Mouse (Mus musculus) frontal cortex, postnatal 36 days (tissue): ENCODE measurements around the gene Emd.
"Not testable (repeated sequence)": the region's sequence is repeated elsewhere in the genome, so short reads cannot be mapped to it uniquely, and the experiment has no call there.

Source experiments
- DNase-seq, 2 experiments: peaks; one replicate each; pipeline ENCODE4 v3.0.0; 2022; ENCODE audit warnings: low spot score in 2 of 2

The Emd gene

DNA sequence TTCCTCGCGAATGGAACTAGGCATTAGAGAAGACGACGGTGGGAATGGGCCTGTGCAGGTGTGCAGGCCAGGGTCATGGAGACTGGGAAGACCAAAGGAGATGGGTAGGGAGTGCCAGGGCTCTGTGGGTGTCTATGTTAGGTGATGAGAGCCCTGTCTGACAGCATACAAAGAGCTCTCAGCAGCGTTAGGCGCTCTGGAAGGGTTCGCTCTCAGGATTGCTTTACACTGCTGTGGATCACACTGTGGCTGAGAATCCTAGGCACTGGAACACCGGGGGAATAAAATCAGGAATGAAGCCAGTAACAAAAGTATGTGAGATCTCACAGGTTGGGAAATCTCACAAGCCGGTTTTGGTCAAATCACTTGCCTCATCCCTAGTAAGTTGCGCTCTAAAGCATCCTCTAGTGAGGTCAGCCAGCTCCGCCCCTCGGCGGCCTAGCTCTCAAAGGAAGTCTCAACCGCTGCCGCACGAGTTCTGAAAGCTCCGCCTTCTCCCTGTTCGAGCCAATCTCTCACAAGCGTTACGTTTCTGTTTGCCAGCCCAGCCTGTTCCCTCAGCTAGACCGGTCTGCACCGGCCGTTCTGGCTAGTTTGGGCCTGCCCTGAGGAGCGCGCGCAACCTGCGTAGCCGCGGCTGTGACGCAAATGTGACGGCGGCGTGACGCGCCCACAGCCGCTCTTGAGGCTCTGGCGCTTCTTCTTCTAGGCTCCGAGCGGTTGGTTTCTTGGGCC is at the start of gene Emd:
Emd (plus strand) TSS at position 535 of the 735 bp plus-strand sequence.
- DNase-seq: peak; percentile 86 to 91

- DNase-seq: no peak
Observed at GRCm38 (mm10) chrX:74218496-74218895, 36.0 kb upstream of the Emd start.

GRCm38 (mm10) chrX:74219449-74219848 is 35.0 kb upstream of the Emd start:
- DNase-seq: no peak

DNA sequence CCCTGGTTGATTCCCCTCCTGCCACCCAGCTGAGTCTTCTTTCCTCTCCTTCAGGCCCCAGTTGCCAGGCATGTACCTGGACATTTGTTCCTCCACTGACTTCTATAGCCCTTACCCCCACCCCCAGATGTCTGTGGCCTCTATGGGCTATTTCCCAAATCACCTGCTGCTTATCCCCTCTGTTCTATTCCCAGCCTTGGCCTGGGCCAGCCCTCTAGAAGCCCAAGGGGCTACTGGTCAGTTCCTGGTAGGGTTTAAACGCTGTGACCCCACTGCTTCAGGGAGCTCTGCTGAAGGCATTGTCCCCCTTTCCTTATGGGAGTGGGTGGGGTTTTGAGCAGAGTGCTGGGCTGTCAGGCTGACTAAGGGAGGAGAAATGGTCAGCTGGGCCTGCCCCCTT is 34.4 kb upstream of the Emd start:
- not testable (repeated sequence) for DNase-seq

GRCm38 (mm10) chrX:74230038-74230437 is 24.4 kb upstream of the Emd start:
- no peak for DNase-seq

GRCm38 (mm10) chrX:74233196-74233595 is 21.3 kb upstream of the Emd start:
- DNase-seq: no peak

DNA sequence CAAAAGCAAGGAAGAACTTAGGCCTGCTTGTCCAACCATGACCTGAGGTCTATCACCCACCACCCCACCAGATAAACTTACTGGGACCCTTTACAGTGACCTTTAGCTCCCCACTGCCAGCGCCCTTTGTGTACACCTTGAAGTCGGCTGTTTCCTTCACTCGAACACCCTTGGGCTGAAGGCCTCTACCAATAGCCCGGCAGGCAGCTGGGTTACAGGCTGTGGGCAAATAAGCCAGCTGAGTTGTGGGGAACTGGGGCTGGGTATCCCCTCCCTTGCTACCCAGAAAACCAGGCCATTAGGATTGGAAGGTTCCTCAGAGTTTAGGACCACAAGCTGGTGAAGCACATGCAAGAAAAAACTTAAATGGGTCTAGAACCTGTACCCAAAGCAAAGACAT is 14.2 kb upstream of the Emd start:
- no peak for DNase-seq

DNA sequence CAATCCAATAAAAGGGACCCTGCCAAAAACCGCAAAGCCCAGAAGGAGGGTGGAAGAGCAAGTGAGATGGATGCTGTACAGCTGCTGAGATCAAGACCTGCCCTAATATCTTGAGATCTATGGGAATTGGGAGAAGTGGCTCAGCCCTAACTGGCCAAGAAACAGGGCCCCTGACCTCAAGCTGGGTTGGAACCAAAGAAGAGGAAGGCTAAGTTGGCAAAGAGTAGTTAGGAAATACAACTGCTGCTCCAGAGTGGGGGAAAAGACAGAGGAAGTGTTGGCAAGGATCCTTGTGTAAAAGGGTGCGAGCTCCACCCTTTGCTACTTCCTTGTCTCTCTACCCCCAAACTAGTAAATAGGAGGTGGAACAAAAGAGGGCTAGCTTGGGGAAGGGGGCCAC is 11.1 kb upstream of the Emd start:
- DNase-seq: no peak

- DNase-seq: no peak
Observed at GRCm38 (mm10) chrX:74243807-74244206, 10.7 kb upstream of the Emd start.

- no peak for DNase-seq
Observed at GRCm38 (mm10) chrX:74244614-74245083, 9.8 kb upstream of the Emd start.

- DNase-seq: no peak
Observed at GRCm38 (mm10) chrX:74245107-74245506, 9.4 kb upstream of the Emd start.

DNA sequence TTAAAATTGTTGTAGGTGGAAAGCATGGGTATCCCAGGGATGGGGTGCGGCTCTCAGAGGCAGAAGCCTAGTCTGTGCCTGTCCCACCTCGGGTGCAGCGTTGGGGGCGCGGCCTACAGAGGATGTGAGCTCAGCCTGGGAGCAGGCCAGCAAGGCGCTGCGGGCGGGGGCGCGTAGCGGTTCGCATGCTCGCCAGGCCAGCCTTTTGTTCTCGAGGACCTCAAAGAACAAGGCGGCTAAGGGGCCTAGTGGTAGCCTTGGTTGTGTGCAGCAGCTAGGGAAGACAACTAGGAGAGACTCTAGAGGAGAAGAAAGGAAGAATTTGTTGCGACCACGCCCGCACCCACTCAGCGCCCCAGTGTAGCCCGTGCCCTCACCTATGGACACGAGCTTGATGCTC is 8.8 kb upstream of the Emd start:
- DNase-seq: peak; percentile 46 to 59

DNA sequence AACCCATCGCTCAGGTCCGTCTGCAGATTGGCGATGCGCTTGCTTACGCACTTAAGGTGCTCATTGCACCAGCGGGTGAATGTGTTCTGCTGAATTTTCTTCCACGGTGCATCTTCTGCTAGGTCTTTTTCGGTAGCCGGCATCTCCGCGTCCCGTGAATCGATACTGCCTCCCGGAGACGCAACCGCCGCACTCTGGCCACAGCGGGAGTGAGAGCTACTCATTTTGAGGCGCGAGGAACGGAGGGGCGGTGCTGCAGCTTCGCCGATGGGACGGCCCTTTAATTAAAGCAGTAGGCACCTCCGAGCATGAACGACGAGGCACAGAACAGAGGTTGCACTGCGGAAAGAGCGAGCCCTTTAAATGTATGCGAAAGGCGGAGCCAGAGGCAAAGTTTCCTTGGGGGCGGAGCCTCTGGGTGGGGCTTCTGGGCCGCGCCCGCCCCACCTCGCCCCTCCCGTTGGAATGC is 8.2 kb upstream of the Emd start:
- peak; percentile 80 to 87 for DNase-seq

DNA sequence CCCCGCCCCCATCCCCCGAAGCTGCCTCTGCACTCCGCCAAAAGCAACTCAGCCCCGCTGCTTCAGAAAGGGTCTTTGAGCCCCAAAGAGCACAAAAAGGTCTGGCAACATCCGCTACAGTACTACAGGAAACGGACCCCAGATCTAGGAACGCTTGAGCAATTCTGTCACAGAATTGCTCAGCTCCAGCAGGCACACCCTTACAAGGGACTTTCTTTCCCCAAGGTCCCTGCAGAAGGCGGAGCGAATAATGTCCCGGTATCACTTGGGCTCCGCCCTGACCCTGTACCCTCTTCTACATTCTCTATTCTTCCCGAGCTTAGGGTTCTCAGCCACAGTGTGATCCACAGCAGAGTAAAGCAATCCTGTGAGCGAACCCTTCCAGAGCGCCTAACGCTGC is 7.8 kb upstream of the Emd start:
- DNase-seq: peak; percentile 6 to 13

DNA sequence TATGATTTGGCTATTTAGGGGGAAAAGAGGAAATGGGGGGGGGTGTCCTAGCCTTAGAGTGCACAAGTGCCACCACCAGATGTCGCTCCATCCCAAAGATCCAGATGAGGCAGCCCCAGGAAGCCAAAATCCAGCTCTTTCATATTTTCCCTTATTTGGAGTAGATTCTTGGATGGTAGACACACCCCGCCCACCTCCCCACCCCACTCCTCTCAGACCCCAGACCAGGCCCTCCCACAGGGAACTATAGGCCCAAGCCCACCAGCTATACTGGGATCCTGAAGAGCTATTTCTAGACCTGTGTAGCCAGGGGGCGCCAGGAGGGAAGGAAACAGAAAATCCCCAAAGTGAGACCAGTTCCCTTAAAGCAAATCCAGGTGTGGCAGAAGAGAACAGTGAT is 5.8 kb upstream of the Emd start:
- DNase-seq: peak; percentile 27 to 42

DNA sequence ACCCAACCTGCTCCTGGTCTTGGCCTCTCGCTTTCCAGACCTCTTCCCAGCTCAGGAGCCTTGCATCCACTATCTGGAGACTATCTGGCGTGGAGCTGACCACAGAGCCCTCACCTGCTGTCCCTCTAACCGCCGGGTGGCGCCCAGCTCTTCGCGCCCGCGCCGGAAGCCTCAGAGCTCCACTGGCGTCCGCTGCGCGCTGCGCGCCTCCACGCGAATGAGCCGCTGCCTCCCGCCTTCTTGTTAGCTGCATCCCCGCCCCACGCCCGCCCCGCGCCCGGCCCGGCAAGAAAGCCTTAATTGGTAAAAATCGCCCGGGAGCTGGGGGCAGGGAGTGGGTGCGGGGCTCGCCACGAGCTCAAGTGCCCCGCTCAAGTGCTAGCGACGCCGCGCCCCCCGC is 4.9 kb upstream of the Emd start, which contains the start of gene Flna:
Flna (minus strand) TSS at position 206 of the 400 bp plus-strand sequence.
- DNase-seq: peak; percentile 50 to 55

GRCm38 (mm10) chrX:74254888-74255565 is 540 bp downstream of the Emd start:
- DNase-seq: no peak

- DNase-seq: no peak
Observed at GRCm38 (mm10) chrX:74257746-74258145, 3.3 kb downstream of the Emd start.

GRCm38 (mm10) chrX:74269736-74270061 is 15.2 kb downstream of the Emd start:
- no peak for DNase-seq

DNA sequence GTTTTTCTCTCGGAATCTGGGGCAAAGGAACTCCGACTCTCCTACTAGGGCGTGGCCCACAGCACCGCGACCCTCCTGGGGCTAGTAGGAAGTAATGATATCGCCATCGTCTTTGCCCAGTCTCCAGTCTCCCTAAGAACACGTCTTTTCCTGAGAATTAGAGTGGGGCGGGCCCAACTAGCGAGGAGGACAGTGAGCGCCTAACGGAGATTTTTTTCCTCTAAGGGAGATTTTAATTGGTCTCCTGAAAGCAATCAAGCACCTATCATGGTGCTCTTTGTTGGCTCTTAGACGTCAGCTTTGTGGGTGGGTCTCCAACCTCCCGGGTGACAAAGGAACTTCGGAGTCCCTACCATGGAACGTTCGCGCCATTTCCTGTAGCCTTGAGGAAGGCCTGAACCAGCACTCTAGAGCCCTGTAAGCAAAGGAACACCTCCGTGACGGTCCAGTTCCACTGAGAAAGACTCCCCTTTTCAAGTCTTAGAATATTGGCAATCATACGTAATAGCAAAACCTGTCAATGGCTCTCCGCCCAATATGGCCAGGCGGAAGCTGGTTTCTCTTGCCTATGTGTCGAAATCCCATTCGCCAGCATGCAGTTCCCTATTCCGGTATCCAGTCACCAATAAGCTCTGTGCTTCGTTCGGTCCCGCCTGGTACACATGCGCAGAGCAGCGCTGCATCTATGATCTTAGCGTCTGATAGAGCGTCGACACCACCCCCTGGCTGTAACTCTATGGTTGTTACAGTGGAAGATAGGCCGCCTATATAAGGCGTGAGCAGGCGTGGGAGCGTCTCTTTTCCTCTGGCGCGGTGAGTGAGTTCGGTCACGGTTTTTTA is 15.8 kb downstream of the Emd start, which contains the start of gene Rpl10:
Rpl10 (plus strand) TSS at position 751 of the 840 bp plus-strand sequence.
- peak; percentile 89 to 94 for DNase-seq

DNA sequence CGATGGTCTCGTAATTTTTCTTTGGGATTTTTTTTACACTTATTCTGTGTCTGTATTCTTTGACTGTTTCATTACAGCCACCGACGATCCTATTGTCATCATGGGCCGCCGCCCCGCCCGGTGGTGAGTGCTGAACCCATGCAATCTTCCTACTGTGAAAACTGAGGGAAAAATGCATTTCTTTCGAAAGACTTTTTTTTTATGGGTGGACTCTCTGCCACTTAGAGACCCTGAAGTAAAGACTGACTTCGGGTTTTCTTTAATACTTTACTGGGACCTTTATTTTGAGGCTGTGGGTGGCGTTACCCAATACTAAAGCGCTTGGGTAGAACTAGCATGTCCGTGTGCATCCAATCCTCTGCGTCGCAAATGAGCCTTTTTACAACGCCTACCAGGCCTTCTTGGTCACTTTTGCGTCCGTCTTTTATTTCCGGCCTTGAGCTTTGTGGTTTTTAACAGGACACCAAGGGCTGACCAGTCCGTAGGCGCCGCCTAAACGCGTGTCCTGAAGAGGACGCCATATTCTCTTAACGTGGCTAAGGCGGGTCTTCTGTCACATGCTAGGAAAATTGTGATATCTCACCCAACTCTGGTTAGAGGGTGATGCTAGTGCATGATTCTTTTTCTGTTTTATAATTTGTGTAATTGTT is 16.5 kb downstream of the Emd start:
- DNase-seq: no peak
